Mouse (Mus musculus) thymus, adult 2 months (tissue): Measurements from ENCODE around the gene Grin2b.

Experiments used
- CTCF ChIP-seq: fragments of 200-500 bp; IDR thresholded peaks from 2 replicates; pipeline ENCODE4 v1.5.1; 2012; ENCODE audit warnings: mild to moderate bottlenecking, control low read depth, low read length, moderate library complexity, borderline replicate concordance; ENCODE audit not compliant: control insufficient read depth, poor library complexity, insufficient read depth; ENCODE audit errors: extremely low read depth
- POLR2A ChIP-seq: fragments of 200-500 bp; IDR thresholded peaks from 2 replicates; pipeline ENCODE4 v1.6.1; 2012; ENCODE audit warnings: mild to moderate bottlenecking, low read length, control low read depth, moderate library complexity; ENCODE audit not compliant: control insufficient read depth, poor library complexity, insufficient read depth; ENCODE audit errors: extremely low read depth

- TF ChIP-seq POLR2A: no peak
- no peak for TF ChIP-seq CTCF
These were observed 398.6 kb downstream of the Grin2b start for GRCm38 (mm10) chr6:135774670-135775069.
